Mouse (Mus musculus) lung, embryonic 14.5 days (tissue): Measurements from ENCODE around the gene Atg9b. TPM values are rescaled to one million over a fixed set of nuclear protein-coding genes. Genes with fewer than 3 reads are reported as not detected.

Experiments used
- ATAC-seq: fragments of 200-750 bp; cut with Nextera tagmentation; 2 replicates; pipeline ENCODE4 v1.8.0; 2017; ENCODE audit warnings: mild to moderate bottlenecking, moderate TSS enrichment, moderate library complexity; ENCODE audit not compliant: insufficient read depth
- DNase-seq: peaks from one replicate; pipeline ENCODE4 v3.0.0-alpha.2; 2015
- H3K27ac ChIP-seq: fragments of 300-500 bp; sonication (generic); 2 replicates; pipeline ENCODE4 v1.5.1; 2014; ENCODE audit warnings: low read depth, mild to moderate bottlenecking, moderate library complexity
- H3K27me3 ChIP-seq: fragments of 300-500 bp; sonication (generic); 2 replicates; pipeline ENCODE4 v1.6.1; 2014; ENCODE audit warnings: low read length, control low read depth; ENCODE audit not compliant: insufficient read depth
- H3K36me3 ChIP-seq: fragments of 300-500 bp; sonication (generic); 2 replicates; pipeline ENCODE4 v1.6.1; 2014; ENCODE audit warnings: control low read depth; ENCODE audit not compliant: insufficient read depth
- H3K4me1 ChIP-seq: fragments of 300-500 bp; sonication (generic); 2 replicates; pipeline ENCODE4 v1.6.1; 2014; ENCODE audit warnings: antibody characterized with exemption, control low read depth; ENCODE audit not compliant: insufficient read depth
- H3K4me2 ChIP-seq: fragments of 300-500 bp; sonication (generic); 2 replicates; pipeline ENCODE4 v1.6.1; 2014; ENCODE audit warnings: mild to moderate bottlenecking
- H3K4me3 ChIP-seq: fragments of 300-500 bp; sonication (generic); 2 replicates; pipeline ENCODE4 v1.5.1; 2014; ENCODE audit warnings: low read depth, low read length
- H3K9ac ChIP-seq: fragments of 300-500 bp; sonication (generic); 2 replicates; pipeline ENCODE4 v1.6.1; 2014
- H3K9me3 ChIP-seq: fragments of 300-500 bp; sonication (generic); 2 replicates; pipeline ENCODE4 v1.6.1; 2016; ENCODE audit warnings: low read depth, low read length, control low read depth
- CTCF ChIP-seq: IDR thresholded peaks from 2 replicates; pipeline ENCODE4 v1.5.1; 2016; ENCODE audit warnings: antibody characterized with exemption, low read depth
- WGBS: fragments of 180-500 bp; shearing (Covaris S2); extraction: QIAGEN DNeasy Blood & Tissue Kit; methylation state at CpG from one replicate; pipeline ENCODE4 v1.1.7; 2014; 5-methylcytosine and 5-hydroxymethylcytosine counted together
- polyA plus RNA-seq: library from polyadenylated mRNA; unstranded; fragments of >200 nt; fragmentation: Nextera tagmentation; extraction: Ambion mirVana; gene quantifications from 2 replicates; pipeline ENCODE4 v1.2.1, GENCODE M21; 2014

Atg9b gene
- polyA plus RNA-seq, 1 experiment from 2014 or later, result 0.71 TPM

DNA sequence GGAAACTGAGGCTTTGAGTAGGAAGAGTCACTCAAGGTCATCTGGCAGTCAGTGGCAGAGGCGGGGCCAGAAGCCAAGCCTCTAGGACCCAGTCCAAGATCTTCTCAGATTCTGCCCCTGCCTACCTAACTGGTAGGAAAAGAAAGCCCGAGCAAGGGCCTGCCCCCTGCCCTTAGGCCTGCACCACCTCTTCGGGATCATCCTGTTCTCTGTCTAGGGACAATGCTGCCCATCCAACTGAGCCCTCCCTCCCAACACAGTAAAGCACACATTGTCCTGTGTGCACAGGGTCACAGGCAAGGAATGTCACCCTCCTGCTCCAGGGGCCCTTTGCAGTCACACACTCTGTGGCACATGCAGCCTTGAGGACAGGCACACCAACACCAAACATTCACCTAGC lies 41.9 kb downstream of the Atg9b start:
- Histone ChIP-seq H3K36me3 (no peaks in the 10 kb centered on the region), H3K4me2 (peak overlapping the region; percentile 98), H3K4me3 (peak overlapping the region; percentile 69), H3K27ac (peak overlapping the region; percentile 46; the same call in 1 of the 2 replicates), H3K9ac (peak overlapping the region; percentile 28), H3K27me3 (peaks cover 29% of the 10 kb centered on the region), H3K4me1 (peaks cover 43% of the 10 kb centered on the region), H3K9me3 (no peaks in the 10 kb centered on the region)
- no peak for ATAC-seq
- no peak for TF ChIP-seq CTCF
- no peak for DNase-seq
- WGBS, result 44% methylated on average over 3 of the region's 3 CpGs

DNA sequence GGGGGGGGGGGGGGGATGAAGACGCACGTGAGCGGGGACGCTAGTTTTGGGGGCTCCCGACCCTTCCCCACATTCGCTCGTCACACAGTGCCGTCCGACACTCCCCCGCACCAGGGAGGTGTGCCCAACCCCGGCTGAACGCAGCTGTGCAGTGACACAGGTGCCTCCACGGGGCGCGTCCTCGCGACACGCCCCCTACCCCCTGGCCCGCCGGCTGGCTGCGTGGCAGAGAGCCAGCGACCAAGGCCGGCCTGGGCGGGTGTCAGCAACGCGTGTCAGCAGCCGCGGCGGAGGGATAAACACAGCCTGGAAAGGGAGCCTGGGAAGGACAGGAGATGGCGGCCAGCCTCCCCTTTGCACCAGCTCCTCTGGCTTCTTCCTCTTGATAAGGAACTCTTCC lies 43.4 kb downstream of the Atg9b start:
- DNase-seq (peak; percentile 88), ATAC-seq (peak; percentile 2; the same call in 1 of the 2 replicates)
- peak overlapping the region; percentile 98 for H3K4me2 ChIP-seq
- H3K9ac ChIP-seq, result peak overlapping the region; percentile 36
- WGBS, result 0% methylated on average over 29 of the region's 30 CpGs
- peak overlapping the region; percentile 39 for H3K4me3 ChIP-seq
- no peak for TF ChIP-seq CTCF
- no peaks in the 10 kb centered on the region for H3K9me3 ChIP-seq
- H3K4me1 ChIP-seq, result peaks cover 56% of the 10 kb centered on the region
- H3K27me3 ChIP-seq, result peaks cover 29% of the 10 kb centered on the region
- no peaks in the 10 kb centered on the region for H3K36me3 ChIP-seq
- 0 out of 2 replicates have a peak overlapping the region, but pooled peaks have one; percentile 12 for H3K27ac ChIP-seq

DNA sequence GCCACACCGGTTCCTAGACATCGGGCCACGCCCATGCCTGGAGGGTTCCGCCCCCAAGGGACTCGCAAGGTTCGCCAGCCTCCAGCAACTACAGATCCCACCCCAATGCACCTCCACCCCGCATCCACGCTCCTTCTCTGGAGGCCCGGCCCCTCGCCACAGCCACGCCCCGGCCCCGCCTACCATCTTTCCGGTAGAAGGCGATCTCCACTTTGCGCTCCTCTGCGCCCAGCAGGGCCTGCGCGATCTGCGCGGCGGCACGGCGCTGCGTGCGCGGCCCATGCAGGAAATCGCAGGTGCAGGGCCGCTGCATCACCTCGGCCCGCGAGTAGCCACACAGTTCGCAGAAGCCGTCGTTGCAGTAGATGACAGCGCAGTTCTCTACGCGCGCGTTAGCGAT lies 43.8 kb downstream of the Atg9b start:
- Histone ChIP-seq H3K27ac (no peak overlapping the region), H3K9ac (peak overlapping the region; percentile 36; the same call in 1 of the 2 replicates), H3K36me3 (no peaks in the 10 kb centered on the region), H3K4me3 (peak overlapping the region; percentile 39), H3K4me1 (peaks cover 56% of the 10 kb centered on the region), H3K9me3 (no peaks in the 10 kb centered on the region), H3K27me3 (peaks cover 29% of the 10 kb centered on the region), H3K4me2 (peak overlapping the region; percentile 98)
- DNase-seq, result peak; percentile 82
- under 1% methylated on average over 41 of the region's 41 CpGs for WGBS
- TF ChIP-seq CTCF, result no peak
- ATAC-seq, result peak; percentile 11; the same call in 1 of the 2 replicates

DNA sequence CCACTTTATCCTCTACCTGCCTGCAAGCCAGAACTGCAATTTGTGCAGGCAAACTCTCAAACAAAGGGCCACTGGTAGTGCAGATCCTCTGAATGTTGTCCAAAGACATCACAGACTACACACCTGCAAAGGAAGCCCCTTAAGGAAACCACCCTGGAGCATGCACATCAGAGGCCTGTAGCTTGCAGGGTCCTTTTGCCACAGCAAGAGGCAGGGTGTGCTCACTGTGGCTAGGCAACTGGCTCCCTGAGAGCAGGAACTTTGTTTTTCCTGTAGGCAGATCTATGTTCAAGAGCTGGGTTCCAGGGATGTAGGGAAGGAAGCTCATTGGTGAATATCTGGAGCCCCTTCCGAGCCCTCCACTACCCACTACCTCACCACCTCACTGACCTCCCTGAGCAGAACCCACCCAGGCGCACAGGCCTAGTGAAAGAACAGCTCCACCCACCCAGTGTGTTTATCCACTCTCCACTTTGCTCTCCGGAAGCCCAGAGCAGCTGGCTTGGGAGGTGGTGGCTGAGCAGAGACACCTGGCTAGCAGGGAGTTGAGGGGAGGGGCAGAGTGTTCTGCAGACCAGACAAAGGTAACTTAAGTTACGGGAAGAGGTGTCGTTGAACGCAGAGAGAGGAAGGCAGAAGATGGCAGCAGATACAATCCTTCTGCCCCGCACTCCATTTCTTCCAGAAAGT lies 44.6 kb downstream of the Atg9b start:
- Histone ChIP-seq H3K36me3 (no peaks in the 10 kb centered on the region), H3K9me3 (no peaks in the 10 kb centered on the region), H3K4me2 (peak overlapping the region; percentile 98), H3K27ac (no peak overlapping the region), H3K27me3 (peaks cover 25% of the 10 kb centered on the region), H3K9ac (no peak overlapping the region), H3K4me1 (peaks cover 61% of the 10 kb centered on the region), H3K4me3 (peak overlapping the region; percentile 39; the same call in 1 of the 2 replicates)
- 24% methylated on average over 7 of the region's 7 CpGs for WGBS
- no peak for ATAC-seq
- peak; percentile 62 for DNase-seq
- no peak for TF ChIP-seq CTCF

DNA sequence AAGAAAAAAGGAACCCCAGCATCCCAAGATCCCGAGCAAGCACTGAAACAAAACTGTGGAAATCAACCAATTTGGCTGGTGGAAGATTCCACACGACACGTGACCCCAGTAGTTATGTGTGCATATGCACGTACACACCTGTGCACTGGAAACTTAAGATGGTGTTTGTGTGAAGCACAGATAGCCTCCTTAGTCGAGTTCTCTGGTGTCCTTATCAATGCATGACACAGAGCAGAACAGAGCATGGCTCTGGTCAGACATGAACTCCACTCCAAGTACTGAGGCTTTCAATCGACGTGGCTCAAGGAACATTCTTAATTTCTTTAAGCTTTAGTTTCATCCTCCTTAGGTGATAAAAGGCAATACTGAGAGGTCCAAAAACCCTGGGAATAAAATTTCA lies 45.6 kb downstream of the Atg9b start:
- Histone ChIP-seq H3K4me1 (peaks cover 62% of the 10 kb centered on the region), H3K27me3 (peaks cover 23% of the 10 kb centered on the region), H3K27ac (no peak overlapping the region), H3K4me3 (no peak overlapping the region), H3K9ac (no peak overlapping the region), H3K9me3 (no peaks in the 10 kb centered on the region), H3K4me2 (no peak overlapping the region), H3K36me3 (no peaks in the 10 kb centered on the region)
- no peak for DNase-seq
- TF ChIP-seq CTCF, result no peak
- WGBS, result 78% methylated on average over 7 of the region's 7 CpGs
- no peak for ATAC-seq

DNA sequence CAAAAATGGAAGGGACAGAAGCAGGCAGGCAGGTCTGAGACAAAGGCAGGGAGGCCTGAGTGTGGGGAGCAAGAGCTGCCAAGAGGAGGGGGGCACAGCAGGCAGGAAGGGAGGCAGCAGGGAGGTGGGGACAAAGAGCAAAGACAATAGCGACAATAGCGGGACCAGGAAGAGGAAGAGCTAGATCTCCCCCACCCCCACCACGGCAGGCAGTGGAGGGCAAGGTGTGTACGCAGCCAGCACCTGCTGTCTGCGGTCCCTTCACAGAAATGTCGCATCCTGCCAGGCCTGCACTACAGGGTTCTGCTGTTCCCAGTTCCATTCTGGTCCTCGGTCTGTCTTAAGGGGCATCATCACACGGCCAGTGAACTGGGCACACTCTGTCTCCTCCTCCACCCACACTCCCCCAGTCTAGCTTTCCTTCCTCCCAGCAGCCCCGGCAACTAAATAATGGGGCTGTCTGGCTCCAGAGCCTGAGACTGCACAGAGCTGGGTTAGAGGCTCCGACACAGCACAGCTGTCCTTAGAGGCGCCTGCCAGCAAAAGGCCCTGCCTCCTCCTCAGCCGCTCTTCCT lies 47.4 kb downstream of the Atg9b start:
- H3K4me2 ChIP-seq, result peak overlapping the region; percentile 43
- peak; percentile 83 for ATAC-seq
- H3K4me3 ChIP-seq, result no peak overlapping the region
- peaks cover 52% of the 10 kb centered on the region for H3K4me1 ChIP-seq
- WGBS, result 13% methylated on average over 12 of the region's 12 CpGs
- no peaks in the 10 kb centered on the region for H3K36me3 ChIP-seq
- peak overlapping the region; percentile 5; the same call in 1 of the 2 replicates for H3K9ac ChIP-seq
- peak overlapping the region; percentile 54; the same call in 1 of the 2 replicates for H3K27ac ChIP-seq
- no peak for TF ChIP-seq CTCF
- no peaks in the 10 kb centered on the region for H3K9me3 ChIP-seq
- DNase-seq, result peak; percentile 85
- peaks cover 7% of the 10 kb centered on the region; the same call in 1 of the 2 replicates for H3K27me3 ChIP-seq

DNA sequence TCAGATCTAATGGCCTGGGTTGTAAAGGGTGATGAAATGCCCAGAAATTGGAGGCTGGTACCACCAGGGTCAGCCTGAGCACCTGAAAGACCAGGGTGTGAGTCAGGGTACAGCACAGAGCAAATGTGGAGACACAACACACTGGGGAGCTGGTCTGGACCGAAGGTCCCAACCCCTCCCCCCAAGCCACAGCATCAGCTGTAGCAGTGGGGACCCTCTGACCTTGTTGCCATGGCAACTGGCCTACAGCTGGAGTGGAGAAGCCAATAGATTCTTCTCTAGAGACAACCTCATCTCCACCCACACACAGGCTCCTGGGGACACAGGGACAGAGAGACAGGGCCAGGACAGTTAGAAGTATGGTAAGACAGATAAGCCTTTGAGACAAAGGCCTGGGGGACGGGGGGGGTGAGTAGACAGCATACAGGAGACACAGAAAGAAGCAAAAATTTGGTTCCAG lies 47.9 kb downstream of the Atg9b start:
- ATAC-seq (no peak), DNase-seq (peak; percentile 53)
- peak overlapping the region; percentile 54; the same call in 1 of the 2 replicates for H3K27ac ChIP-seq

More for the DNA sequence above, 47.9 kb downstream of the Atg9b start:
- TF ChIP-seq CTCF, result no peak
- no peaks in the 10 kb centered on the region for H3K9me3 ChIP-seq
- H3K4me3 ChIP-seq, result no peak overlapping the region
- H3K9ac ChIP-seq, result no peak overlapping the region
- H3K27me3 ChIP-seq, result peaks cover 1% of the 10 kb centered on the region; the same call in 1 of the 2 replicates
- H3K4me2 ChIP-seq, result peak overlapping the region; percentile 43
- H3K36me3 ChIP-seq, result no peaks in the 10 kb centered on the region
- WGBS, result 17% methylated on average over 2 of the region's 2 CpGs
- peaks cover 50% of the 10 kb centered on the region for H3K4me1 ChIP-seq
